Mouse (Mus musculus) urinary bladder, postnatal 25 days (tissue): ENCODE data around the gene Tmsb10.

Experiments
- DNase-seq: peaks from one replicate; pipeline ENCODE4 v3.0.0; 2022; ENCODE audit warnings: low spot score

Gene Tmsb10

DNA sequence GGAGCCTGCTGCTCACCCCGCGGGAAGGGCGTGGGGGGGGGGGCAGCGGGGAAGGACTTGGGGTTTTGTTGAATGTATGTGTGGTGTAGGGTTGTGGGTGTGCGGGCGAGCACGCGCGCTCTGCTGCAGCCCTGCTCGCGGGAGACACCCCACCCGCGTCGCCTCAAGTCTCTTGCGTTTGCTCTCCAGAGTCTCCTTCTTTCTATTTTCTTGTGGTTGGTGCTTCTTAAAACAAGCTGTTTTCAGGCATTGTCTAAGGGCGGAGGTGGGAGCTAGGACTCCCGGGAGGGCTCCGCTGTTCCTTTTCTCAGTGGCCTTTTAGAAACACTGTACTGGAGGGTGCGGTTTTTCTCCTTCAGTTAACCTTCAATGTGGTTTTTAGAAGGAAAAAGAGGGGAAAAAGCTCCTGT, at the start of gene Tmsb10:
Gene Tmsb10, minus strand, starts transcription at position 87 of the 410 bp plus-strand sequence.
- no peak for DNase-seq

DNA sequence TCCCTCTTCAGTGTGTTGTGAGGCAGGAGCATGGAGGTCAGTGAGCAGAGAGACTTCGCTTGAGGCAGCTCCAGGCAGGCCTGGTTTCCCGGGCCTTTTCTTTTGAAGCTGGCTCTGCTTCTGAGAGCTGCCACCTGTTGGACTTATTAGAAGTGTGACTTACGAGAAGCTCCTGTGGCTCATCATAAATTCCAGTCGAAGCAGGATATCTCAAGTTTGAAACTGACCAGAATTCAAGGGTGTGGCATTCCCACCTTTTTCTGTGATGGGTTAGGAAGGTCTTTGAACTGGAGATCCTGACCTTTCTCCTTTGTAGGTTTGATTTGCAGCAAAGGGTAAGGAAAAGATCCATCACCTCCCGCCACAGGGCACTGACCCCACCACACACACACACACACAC, 45.1 kb upstream of the Tmsb10 start:
- no peak for DNase-seq

GRCm38 (mm10) chr6:73002391-73002790, 43.8 kb upstream of the Tmsb10 start:
- no peak for DNase-seq

GRCm38 (mm10) chr6:72998809-72999208, 40.3 kb upstream of the Tmsb10 start:
- DNase-seq, result no peak

DNA sequence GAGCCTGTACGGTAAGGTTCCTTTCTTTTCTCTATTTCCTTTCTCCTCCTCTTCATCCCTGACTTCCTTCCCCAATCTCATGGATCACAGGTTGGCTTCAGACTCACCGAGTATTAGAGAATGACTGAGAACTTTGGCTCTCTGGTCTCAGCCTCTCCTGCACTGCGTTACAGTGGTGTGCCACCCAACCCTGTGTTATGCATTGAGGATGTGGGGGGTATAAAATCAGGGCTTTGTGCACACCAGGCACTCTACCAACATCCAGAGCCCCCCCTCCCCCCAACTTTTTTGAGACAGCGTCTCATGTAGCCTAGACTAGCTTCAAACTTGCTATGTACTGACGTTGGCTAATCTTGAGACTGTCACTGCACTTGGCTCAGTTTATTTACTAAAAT, 35.1 kb upstream of the Tmsb10 start:
- DNase-seq, result no peak

DNA sequence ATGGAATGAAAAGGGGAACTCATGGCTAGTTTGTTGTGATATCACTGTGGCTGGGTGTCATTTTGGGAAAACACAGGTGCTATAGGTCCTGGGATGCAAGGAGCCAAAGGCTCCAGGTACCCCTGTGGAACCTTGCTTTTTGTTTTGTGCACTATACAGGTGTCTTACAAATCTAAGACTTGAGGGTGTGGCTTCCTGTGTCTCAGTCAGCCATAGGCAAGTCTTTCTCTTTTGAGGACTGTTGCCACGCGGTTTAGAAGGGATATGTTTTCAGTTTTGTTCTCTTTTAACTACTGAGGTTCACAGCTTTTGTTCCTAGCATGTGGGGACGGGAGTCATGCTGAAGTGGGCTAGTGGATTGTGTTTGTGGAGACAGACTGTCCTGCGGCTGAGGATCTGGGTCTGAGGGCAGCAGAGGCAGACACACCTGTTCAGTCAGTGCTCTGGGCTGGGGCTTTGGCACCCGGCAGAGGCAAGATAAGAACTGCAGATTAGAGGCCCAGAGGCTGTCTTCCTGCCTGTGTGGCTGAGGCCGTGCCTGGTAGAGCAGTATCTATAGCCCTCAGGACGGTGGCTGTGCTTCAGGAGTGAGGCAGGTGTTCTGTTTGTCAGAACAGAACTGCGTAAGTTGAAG, 34.6 kb upstream of the Tmsb10 start:
- DNase-seq, result no peak

DNA sequence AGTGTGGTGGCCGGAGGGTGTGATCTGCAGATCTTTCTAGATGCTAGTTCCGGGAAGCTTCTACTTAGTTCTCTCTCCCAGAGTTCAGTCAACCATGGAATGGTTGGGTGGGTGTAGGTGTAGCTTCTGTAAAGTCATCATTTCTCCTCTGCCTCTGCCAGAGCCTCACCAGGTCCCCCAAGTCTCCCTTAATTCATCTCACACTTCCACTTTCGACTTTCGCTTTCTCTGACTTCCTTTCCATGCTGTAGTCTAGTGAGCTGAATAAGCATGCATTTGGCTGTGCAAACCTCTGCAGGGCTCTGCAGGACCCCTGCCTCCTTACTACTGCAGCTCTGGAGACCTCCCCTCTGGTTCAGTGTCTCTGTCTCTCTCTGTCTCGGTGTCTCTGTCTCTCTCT, 31.7 kb upstream of the Tmsb10 start:
- DNase-seq, result no peak

- no peak for DNase-seq
Measured at GRCm38 (mm10) chr6:72989028-72989736, 30.6 kb upstream of the Tmsb10 start.

DNA sequence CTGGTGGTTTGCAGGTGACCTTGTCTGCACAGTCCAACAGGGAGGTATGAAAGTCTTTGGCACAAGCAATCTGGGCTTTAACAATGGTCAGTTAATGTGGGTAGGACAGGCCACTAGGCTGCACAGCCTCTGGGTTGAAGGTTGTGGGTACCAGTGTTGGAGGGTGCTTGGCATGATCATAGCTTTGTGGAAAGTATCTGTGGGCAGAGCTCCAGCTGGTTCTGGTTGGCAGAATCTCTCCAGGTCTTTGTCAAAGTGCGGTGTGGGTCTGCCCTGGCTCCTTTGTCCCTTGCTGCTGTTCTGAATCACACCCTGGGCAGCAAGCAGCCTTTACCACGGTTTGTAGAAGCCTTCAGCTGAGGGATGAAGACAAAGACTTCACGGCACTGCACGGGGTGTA, 24.0 kb upstream of the Tmsb10 start:
- DNase-seq, result no peak

- no peak for DNase-seq
Measured at GRCm38 (mm10) chr6:72981851-72982250, 23.3 kb upstream of the Tmsb10 start.

DNA sequence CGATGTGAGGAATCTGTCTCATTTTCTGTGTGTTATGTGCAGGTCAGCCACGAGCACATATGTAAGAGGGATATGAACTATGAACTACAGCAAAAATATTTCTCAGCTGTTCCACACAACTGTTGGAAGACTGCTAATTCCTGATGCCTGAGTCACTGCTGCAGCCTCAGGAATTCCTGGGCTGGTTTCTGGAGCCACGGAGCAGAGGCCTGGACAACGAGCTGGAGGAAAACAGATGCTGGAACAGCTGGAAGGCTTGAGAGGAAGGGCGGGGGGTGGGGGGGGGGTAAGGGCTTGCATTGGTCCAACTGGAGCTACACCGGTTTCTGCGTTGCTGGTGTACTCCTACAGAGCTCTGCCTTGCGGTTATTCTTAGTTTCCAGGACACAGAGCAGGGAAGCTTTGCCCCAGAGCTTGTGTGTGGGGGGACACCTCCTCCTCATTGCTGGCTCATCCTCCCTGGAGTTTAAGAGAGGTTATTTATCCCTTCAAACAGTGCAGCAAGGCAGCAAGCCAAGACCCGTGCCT, 22.6 kb upstream of the Tmsb10 start:
- DNase-seq, result no peak

GRCm38 (mm10) chr6:72976866-72977265, 18.3 kb upstream of the Tmsb10 start:
- DNase-seq, result no peak

GRCm38 (mm10) chr6:72971074-72971473, 12.5 kb upstream of the Tmsb10 start:
- no peak for DNase-seq

DNA sequence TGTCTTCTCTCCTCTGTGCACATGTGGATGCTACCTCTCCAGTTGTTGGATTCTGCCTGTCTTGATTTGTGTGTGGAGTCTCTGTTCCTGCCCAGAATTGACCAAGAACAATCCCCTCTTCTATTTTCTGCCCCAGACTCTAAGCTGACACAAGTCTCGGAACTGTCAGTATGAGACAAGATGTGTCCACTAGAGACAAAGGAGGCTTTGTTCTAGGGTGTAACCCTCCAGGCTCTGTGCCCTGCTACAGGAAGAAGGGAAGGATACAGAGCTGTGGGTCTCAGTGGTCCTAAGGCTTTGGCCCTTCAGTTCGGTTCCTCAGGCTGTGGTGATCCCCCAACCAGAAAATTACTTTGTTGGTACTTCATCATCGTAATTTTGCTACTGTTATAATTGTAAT, 11.2 kb upstream of the Tmsb10 start:
- DNase-seq, result no peak

DNA sequence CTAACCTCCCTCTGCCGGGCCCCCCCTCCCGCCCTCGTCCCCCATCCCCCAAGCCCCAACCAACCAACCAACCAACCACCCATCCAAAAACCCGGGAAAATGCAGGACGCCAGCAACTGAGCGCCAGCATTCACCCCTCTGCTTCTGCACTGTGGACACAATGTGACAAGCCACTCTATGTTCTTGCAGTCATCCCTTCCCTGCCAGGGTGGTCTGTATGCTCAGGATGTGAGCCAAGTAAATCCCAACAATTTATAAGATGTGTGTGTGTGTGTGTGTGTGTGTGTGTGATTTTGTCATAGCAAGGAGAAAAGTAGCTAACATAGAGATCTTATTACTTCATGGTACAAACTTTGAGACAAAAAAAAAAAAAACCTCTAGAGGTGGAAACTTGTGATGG, 6.7 kb upstream of the Tmsb10 start:
- no peak for DNase-seq

DNA sequence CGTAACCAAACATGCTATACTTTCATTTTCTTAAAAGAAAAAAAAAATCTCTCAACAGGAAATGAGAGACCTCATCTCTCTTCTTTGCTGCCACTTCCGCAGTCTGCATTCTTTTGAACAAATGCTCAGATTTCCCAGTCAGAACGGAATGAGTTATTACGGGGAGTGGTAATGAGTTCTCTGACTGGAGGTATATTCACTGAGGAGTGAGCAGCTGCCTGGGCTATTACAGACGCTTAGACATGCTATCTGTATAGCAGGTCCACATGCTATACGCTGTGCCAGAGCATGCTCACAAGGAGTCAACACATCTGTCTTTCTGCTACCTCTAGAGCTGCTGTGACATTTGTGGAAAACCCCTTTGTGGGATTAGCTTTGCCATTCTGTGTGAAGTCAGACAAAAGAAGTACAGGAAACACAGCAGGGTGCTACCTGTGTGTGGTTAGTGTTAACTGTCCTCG, 3.8 kb upstream of the Tmsb10 start:
- DNase-seq, result no peak

DNA sequence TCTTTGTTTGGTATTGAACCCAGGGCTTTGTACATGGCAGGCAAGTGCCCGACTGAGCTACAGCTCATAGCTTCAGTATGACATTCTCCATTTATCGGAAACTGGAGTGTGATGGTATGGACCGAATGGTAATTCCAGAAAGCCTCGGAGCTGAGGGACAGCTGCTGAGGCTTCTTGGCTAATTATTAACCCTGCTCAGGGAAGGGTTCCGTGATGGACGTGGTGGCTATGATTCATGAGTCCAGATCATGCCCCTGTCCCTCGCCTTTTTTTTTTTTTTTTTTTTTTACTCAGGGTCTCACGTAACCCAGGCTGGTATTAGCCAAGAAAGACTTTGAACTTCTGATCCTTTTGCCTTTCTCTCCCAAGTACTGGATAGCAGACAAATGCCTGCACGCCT, 3.1 kb upstream of the Tmsb10 start:
- no peak for DNase-seq

DNA sequence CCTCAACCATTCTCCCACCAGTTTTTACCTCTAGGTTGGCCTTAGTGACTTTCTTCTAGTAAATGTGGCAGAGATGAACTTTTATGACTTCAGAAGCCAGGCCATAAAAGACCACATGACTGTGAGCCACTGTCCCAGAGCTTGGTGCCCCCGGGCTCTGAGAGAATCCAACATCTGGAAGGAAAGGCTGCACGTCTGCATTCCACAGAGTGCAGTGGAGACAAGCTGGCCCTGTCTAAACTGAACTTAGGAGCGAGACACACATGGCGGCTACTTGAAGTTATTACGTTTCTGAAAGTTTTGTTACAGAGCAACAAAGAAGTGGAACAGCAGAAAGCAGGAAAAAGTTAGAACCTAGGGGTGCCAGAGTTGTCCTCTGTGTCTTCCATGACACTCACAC, 2.1 kb upstream of the Tmsb10 start:
- no peak for DNase-seq

DNA sequence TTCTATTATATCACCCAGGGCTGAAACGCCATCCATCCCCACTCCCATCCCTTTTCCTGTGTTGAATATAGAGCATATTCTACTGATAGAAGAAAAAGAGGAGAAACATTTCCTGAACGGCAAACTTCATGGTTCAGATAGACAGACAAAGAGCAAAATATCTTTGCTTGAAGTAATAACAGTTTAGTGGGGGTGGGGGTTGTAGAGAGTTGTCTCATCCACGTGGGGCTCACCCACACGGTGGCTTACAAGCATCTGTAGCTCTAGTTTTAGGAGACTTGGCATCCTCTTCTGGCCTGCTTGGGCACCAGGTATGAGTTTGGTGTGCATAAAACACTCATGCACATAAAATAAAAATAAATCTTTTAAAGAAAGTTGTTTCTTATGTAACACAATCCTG, 627 bp upstream of the Tmsb10 start:
- no peak for DNase-seq

DNA sequence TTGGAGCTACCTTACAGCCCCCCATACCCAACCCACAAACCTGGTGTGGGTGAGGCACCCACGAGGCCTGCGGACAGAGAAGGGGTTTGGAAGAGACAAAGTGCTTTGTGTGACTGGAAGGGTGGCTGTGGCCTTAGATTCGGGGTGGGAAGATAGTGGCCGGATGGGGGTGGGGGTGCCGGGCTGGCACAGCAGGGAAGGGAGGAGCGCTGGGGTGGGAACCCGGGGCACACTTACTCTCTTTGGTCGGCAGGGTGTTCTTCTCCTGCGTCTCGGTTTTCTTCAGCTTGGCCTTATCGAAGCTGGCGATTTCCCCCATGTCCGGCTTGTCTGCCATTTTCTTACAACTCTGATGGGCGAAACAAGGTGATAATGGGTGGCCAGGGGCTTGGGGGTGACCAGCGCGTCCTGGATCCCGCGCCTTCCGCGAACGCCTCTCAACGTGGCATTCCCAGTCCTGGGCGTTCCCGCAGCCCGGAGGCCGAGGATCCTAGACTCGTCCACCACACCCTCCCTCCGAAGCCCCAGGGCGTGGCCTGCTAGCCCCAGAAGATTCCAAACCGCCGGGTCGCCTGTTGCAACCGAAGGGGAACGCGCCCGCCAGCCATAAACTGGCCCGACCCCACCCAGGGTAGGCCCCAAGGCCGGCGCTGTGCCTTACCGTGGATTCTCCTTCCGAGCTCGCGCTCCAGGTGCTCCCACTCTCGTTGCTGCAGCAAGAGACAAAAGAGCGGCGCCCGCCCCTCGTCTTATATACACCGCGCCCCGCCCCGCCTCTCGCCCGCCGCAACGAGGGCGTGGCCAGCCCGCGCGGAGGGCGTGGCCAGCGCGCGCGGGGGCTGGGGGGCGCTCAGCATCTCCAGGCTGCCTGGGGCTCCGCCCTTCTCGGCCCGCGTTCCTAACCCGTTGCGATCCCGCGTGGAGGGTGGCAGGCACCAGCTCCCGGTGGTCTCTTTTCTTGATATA, 589 bp downstream of the Tmsb10 start:
- DNase-seq, result peak; percentile 89

- DNase-seq, result no peak
Measured at GRCm38 (mm10) chr6:72957093-72957435, 1.5 kb downstream of the Tmsb10 start.
